Mouse (Mus musculus) G1E (cell line): Measurements from ENCODE around the gene Mxi1. TPM values are rescaled to one million over a fixed set of nuclear protein-coding genes. Genes with fewer than 3 reads are reported as not detected.

Experiments used
- ATAC-seq: 2 replicates; pipeline ENCODE4 v1.8.0; 2016; ENCODE audit warnings: mild to moderate bottlenecking; ENCODE audit not compliant: insufficient number of reproducible peaks, poor library complexity, low FRiP score, severe bottlenecking; ENCODE audit errors: extremely low read depth
- DNase-seq: peaks from one replicate; pipeline ENCODE4 v3.0.0; 2012; ENCODE audit warnings: low spot score
- H3K27me3 ChIP-seq: 2 replicates; pipeline ENCODE4 v1.6.1; 2012; ENCODE audit warnings: mild to moderate bottlenecking, low read length, inconsistent platforms; ENCODE audit not compliant: insufficient read depth
- H3K36me3 ChIP-seq: replicated peaks from 2 replicates; pipeline ENCODE3; 2012; ENCODE audit warnings: mild to moderate bottlenecking, inconsistent platforms
- H3K4me1 ChIP-seq: 2 replicates; pipeline ENCODE4 v1.6.1; 2012; ENCODE audit warnings: low read depth, low read length, inconsistent platforms, mixed read lengths; ENCODE audit not compliant: insufficient read depth
- H3K4me3 ChIP-seq: 2 replicates; pipeline ENCODE4 v1.5.1; 2012; ENCODE audit warnings: low read depth, mild to moderate bottlenecking, inconsistent platforms, low read length, moderate library complexity, mixed read lengths
- H3K9me3 ChIP-seq: replicated peaks from 2 replicates; pipeline ENCODE4 v1.6.1; 2012; ENCODE audit warnings: inconsistent platforms
- CTCF ChIP-seq: IDR thresholded peaks from 2 replicates; pipeline ENCODE4 v1.5.1; 2012; ENCODE audit warnings: low read depth, low read length, inconsistent platforms, mixed read lengths
- GATA1 ChIP-seq: IDR thresholded peaks from 2 replicates; pipeline ENCODE4 v1.6.1; 2012; ENCODE audit warnings: borderline replicate concordance, low read length, inconsistent platforms, mixed read lengths
- GATA2 ChIP-seq: IDR thresholded peaks from 2 replicates; pipeline ENCODE4 v1.6.1; 2012; ENCODE audit warnings: low read depth, low read length, inconsistent platforms, borderline replicate concordance
- POLR2AphosphoS5 ChIP-seq: IDR thresholded peaks from 2 replicates; pipeline ENCODE4 v1.6.1; 2012; ENCODE audit warnings: low read depth, low read length, inconsistent platforms; ENCODE audit not compliant: insufficient replicate concordance
- TAL1 ChIP-seq: conservative IDR thresholded peaks from 2 replicates; pipeline ENCODE4 v1.6.1; 2012; ENCODE audit warnings: low read depth, low read length, inconsistent platforms, mixed read lengths
- polyA plus RNA-seq: library from polyadenylated mRNA; stranded (reverse); fragments of >175 nt; gene quantifications from 2 replicates; pipeline ENCODE4 v1.2.3, GENCODE M21; 2012
- total RNA-seq, 2 experiments: library from RNA; stranded (forward) in 1 of 2; stranded (reverse) in 1 of 2; fragments of 200-1000 nt in 1 of 2; fragments of >200 nt in 1 of 2; fragmentation: Nextera tagmentation in 1 of 2; gene quantifications; 2 replicates each; pipeline ENCODE4 v1.2.3; 2014 to 2017

Mxi1 gene
- total and polyA plus RNA-seq, 3 experiments: 20.5 to 74.6 (median 47.1) TPM

DNA sequence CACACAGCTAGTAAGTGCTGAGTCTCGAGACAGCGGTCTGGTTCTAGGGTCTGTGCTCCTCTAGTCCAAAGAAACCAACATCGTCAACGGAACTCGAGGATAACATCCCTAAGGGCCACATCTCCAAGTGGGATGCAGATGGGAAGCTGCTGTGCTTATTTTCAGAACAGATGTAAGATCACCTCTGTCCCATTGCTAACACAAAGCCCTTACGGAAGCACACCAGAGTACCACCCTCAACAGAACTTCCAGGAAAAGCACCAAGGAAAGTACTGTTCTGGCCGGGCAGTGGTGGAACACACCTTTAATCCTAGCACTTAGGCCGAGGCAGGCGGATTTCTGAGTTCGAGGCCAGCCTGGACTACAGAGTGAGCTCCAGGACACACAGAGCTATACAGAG, 68.1 kb downstream of the Mxi1 start:
- H3K9me3 ChIP-seq: no peaks in the 10 kb centered on the region
- DNase-seq (no peak), ATAC-seq (no peak)
- TF ChIP-seq TAL1: no peak
- no peak for TF ChIP-seq GATA2
- TF ChIP-seq CTCF: no peak
- no peak; the same call in 1 of the 2 replicates for TF ChIP-seq POLR2AphosphoS5
- no peak for TF ChIP-seq GATA1
- H3K4me3 ChIP-seq: no peak overlapping the region
- peaks cover 78% of the 10 kb centered on the region for H3K36me3 ChIP-seq
- H3K27me3 ChIP-seq: no peaks in the 10 kb centered on the region
- H3K4me1 ChIP-seq: peaks cover 9% of the 10 kb centered on the region

- Histone ChIP-seq H3K4me1 (peaks cover 32% of the 10 kb centered on the region), H3K27me3 (no peaks in the 10 kb centered on the region), H3K4me3 (no peak overlapping the region), H3K9me3 (no peaks in the 10 kb centered on the region), H3K36me3 (peaks cover 89% of the 10 kb centered on the region)
- DNase-seq: no peak
- TF ChIP-seq GATA2: no peak
- no peak for TF ChIP-seq POLR2AphosphoS5
- no peak for TF ChIP-seq TAL1
- TF ChIP-seq CTCF: no peak
- no peak for TF ChIP-seq GATA1
- ATAC-seq: no peak
Observed at GRCm38 (mm10) chr19:53383336-53383735, 73.0 kb downstream of the Mxi1 start.

DNA sequence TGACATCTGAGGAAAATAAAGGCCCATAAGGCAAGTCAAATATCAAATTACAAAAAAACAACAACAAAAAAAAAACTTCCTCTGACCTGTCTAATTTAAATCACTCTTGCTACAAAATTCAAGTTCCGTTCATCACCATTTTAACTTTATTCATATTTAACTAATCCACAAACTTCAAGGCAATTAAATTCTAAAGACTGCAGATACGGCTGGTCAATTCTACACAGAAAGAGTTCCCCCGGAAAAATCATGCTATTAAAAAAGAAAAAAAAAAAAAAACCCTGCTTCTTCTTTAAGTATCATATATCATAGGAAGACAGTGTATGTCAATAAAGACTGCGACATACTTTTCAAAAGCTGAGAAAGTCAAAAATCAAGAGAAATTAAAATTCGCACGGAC, 79.1 kb downstream of the Mxi1 start:
- H3K27me3 ChIP-seq: no peaks in the 10 kb centered on the region
- H3K36me3 ChIP-seq: peaks cover 55% of the 10 kb centered on the region
- DNase-seq: no peak
- H3K4me3 ChIP-seq: peak overlapping the region; percentile 96
- ATAC-seq: no peak
- TF ChIP-seq CTCF (no peak), POLR2AphosphoS5 (no peak), GATA2 (no peak), TAL1 (no peak), GATA1 (no peak)
- H3K9me3 ChIP-seq: no peaks in the 10 kb centered on the region
- peaks cover 55% of the 10 kb centered on the region for H3K4me1 ChIP-seq

GRCm38 (mm10) chr19:53389851-53390431, 79.6 kb downstream of the Mxi1 start:
- H3K4me1 ChIP-seq: peaks cover 56% of the 10 kb centered on the region
- peak; percentile 52 for DNase-seq
- H3K36me3 ChIP-seq: peaks cover 50% of the 10 kb centered on the region
- ATAC-seq: no peak
- no peaks in the 10 kb centered on the region for H3K9me3 ChIP-seq
- H3K27me3 ChIP-seq: no peaks in the 10 kb centered on the region
- peak overlapping the region; percentile 96 for H3K4me3 ChIP-seq
- TF ChIP-seq TAL1: no peak
- TF ChIP-seq POLR2AphosphoS5: no peak
- TF ChIP-seq CTCF: no peak
- no peak for TF ChIP-seq GATA1
- TF ChIP-seq GATA2: no peak

GRCm38 (mm10) chr19:53390495-53391007, 80.2 kb downstream of the Mxi1 start, which contains the start of gene Smndc1:
Smndc1 (minus strand) TSS chr19:53390578.
- ATAC-seq (peak; percentile 97), DNase-seq (peak; percentile 95)
- Histone ChIP-seq H3K9me3 (no peaks in the 10 kb centered on the region), H3K27me3 (no peaks in the 10 kb centered on the region), H3K4me1 (peaks cover 56% of the 10 kb centered on the region), H3K36me3 (peaks cover 48% of the 10 kb centered on the region), H3K4me3 (peak within 1 kb of the TSS; percentile 96)
- TF ChIP-seq CTCF (no peak), GATA1 (no peak), TAL1 (no peak), GATA2 (no peak), POLR2AphosphoS5 (no peak)

DNA sequence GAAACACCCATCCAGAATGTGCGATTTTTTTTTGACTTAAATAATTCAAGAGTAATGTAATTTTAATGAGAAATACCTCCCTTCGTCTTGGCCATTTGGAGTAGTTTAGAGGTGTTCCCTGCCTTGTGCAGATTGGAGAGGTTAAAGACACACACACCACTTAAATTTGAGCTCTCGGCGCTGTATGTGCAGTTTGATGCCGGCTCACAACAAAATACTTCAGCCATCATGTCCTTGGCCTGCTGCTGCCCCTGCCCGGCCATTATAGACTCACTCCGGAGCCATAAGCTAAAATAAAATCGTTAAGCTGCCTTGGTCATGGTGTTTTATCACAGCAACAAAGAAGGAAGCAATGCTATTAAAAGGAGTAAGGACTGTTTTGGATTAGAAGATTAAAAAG, 81.1 kb downstream of the Mxi1 start:
- no peak for ATAC-seq
- Histone ChIP-seq H3K4me3 (peak overlapping the region; percentile 96), H3K36me3 (peaks cover 44% of the 10 kb centered on the region), H3K27me3 (no peaks in the 10 kb centered on the region), H3K9me3 (no peaks in the 10 kb centered on the region), H3K4me1 (peaks cover 54% of the 10 kb centered on the region)
- DNase-seq: no peak
- no peak for TF ChIP-seq CTCF
